Mouse (Mus musculus) testis, adult 2 months (tissue): ENCODE measurements at regions not wholly inside any gene's neighbourhood (a gene's known extent, or its start where the extent isn't known, plus 50 kb on each side); places are given as distances from the start of the nearest gene placed in this dataset.

Source experiments
- H3K27ac ChIP-seq: fragments of 200-500 bp; 2 replicates; pipeline ENCODE4 v1.5.1; 2012; ENCODE audit warnings: low read depth, low read length; ENCODE audit not compliant: control insufficient read depth, insufficient read depth
- H3K27me3 ChIP-seq: fragments of 200-500 bp; 2 replicates; pipeline ENCODE4 v1.6.1; 2012; ENCODE audit warnings: mild to moderate bottlenecking, low read length, moderate library complexity; ENCODE audit not compliant: control insufficient read depth, insufficient read depth
- H3K36me3 ChIP-seq: fragments of 200-500 bp; 2 replicates; pipeline ENCODE4 v1.6.1; 2012; ENCODE audit warnings: mild to moderate bottlenecking, low read length; ENCODE audit not compliant: control insufficient read depth, insufficient read depth
- H3K4me1 ChIP-seq: fragments of 200-500 bp; 2 replicates; pipeline ENCODE4 v1.6.1; 2012; ENCODE audit warnings: low read length; ENCODE audit not compliant: control insufficient read depth, insufficient read depth
- H3K4me3 ChIP-seq: fragments of 200-500 bp; 2 replicates; pipeline ENCODE4 v1.5.1; 2012; ENCODE audit warnings: low read depth, mild to moderate bottlenecking, low read length, moderate library complexity, mixed read lengths; ENCODE audit not compliant: control insufficient read depth
- CTCF ChIP-seq: fragments of 200-500 bp; IDR thresholded peaks from 2 replicates; pipeline ENCODE4 v1.5.1; 2012; ENCODE audit warnings: low read depth, mild to moderate bottlenecking, inconsistent platforms, low read length, moderate library complexity; ENCODE audit not compliant: control insufficient read depth, insufficient read depth, insufficient replicate concordance
- POLR2A ChIP-seq: fragments of 200-500 bp; IDR thresholded peaks from 2 replicates; pipeline ENCODE4 v1.6.1; 2012; ENCODE audit warnings: low read depth, mild to moderate bottlenecking, inconsistent platforms, low read length, moderate library complexity; ENCODE audit not compliant: control insufficient read depth

DNA sequence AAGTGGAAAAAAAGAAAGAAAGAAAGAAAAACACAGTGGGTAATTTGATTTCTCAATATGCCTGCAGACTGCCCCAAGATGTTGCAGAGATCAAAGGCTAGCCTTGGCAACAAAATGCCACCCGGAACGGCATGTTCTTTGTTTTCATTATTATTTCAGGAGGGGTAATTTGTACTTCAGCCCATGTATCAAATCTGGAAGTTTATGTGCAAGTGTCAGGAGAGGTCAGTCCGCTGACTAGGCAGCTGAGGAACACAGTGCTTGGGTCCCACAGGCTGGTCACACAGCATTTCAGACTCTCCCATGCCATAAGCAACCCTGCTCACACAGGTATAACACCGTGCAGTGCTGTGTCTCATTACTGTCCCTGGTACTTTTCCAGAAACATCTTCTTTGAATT is 99.2 kb downstream of the Tex36 start:
- Histone ChIP-seq H3K36me3 (no peaks in the 10 kb centered on the region), H3K27me3 (no peaks in the 10 kb centered on the region), H3K4me1 (no peaks in the 10 kb centered on the region), H3K4me3 (no peak overlapping the region), H3K27ac (no peak overlapping the region)
- TF ChIP-seq POLR2A = no peak
- TF ChIP-seq CTCF = no peak

GRCm38 (mm10) chr7:133497551-133497950 is 104.4 kb downstream of the Tex36 start:
- Histone ChIP-seq H3K4me1 (no peaks in the 10 kb centered on the region), H3K4me3 (no peak overlapping the region), H3K27ac (no peak overlapping the region), H3K27me3 (no peaks in the 10 kb centered on the region), H3K36me3 (no peaks in the 10 kb centered on the region)
- TF ChIP-seq CTCF (no peak), POLR2A (no peak)

DNA sequence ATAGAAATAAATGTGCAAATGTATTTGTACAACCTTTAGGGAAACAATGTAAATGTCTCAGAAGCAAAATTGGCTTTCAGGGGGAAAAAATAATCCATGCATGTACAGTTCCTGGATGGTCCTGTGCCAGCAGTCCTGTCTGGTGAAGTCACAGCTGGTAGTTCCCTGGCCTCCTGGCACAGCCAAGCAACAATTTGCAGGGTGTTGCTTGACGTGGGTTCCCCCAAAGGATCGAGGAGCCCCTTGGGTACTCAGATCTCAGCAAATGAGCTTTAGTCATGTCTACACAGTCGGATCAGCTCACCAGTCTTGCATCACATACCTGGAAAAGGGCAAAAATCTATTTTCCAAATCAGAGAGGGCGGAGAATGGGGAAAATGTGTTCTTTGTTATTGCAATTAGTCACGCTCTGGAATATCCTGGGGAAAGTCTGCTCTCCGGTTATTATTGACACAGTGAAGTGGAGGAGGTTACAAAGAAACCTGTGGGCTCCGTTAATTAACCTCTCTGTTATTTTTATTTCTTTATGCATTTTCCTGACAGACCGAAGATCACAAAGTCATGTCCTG is 106.9 kb downstream of the Tex36 start:
- TF ChIP-seq CTCF (no peak), POLR2A (no peak)
- no peaks in the 10 kb centered on the region for H3K4me1 ChIP-seq
- no peak overlapping the region for H3K27ac ChIP-seq
- no peaks in the 10 kb centered on the region for H3K27me3 ChIP-seq
- H3K36me3 ChIP-seq = no peaks in the 10 kb centered on the region
- no peak overlapping the region for H3K4me3 ChIP-seq

DNA sequence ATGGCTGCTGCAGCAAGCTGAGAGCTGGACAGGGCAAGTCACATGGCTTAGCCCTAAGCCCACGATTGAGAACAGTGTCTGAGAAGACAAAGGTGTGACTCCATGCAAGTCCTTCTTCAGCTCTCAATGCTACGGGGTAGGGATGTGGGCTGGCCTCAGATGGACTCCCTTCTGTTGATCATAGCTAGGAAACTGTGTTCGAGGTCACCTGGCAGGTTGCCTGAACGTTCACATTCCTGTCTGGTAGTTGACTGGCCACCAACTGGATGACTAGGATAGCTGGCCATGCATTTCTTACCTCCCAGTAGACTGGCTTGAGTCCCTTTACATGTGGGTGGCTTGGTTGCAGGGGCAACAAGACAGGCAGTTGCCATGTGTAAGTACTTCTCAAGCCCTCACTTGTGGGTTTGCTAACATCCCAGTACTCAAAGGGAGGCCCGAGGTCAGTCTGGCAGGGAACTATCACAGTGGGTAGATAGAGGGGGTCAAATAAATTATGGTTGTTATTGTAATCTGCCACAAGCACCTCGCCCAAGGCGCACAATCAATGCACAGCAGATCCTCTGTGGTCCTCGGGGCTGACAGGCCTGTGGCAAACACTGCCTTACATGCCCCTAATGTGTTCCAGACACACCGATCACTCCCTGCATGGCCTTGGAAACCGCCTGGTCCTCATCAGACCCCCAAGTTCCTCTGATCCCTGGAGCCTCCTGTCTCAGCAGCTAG is 107.5 kb downstream of the Tex36 start:
- H3K4me1 ChIP-seq = no peaks in the 10 kb centered on the region
- TF ChIP-seq CTCF = no peak
- TF ChIP-seq POLR2A = no peak
- H3K27ac ChIP-seq = no peak overlapping the region
- H3K36me3 ChIP-seq = no peaks in the 10 kb centered on the region
- H3K4me3 ChIP-seq = no peak overlapping the region
- H3K27me3 ChIP-seq = no peaks in the 10 kb centered on the region

DNA sequence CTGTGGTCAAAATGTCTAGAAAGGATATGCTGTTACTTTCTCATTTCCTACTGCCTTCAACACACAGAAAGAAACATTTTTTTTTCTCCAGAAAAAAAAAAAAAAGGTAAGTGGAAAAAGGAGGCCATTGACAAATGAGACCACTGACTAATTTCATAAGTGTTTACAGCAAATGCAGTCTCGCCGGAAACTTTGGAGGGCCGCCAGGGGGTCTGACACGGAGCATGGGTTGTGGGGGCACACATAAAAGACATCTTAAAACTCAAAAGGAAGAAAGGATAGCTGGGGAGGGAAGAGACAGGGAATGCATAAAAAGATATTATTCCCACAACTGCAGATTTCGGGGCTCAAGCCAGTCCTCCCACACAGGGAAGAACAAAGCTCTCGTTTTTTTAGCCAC is 109.3 kb downstream of the Tex36 start:
- no peaks in the 10 kb centered on the region for H3K36me3 ChIP-seq
- H3K27me3 ChIP-seq = no peaks in the 10 kb centered on the region
- no peaks in the 10 kb centered on the region for H3K4me1 ChIP-seq
- H3K27ac ChIP-seq = no peak overlapping the region
- TF ChIP-seq POLR2A (no peak), CTCF (no peak)
- no peak overlapping the region for H3K4me3 ChIP-seq

- Histone ChIP-seq H3K27me3 (no peaks in the 10 kb centered on the region), H3K4me1 (no peaks in the 10 kb centered on the region), H3K27ac (no peak overlapping the region), H3K4me3 (no peak overlapping the region), H3K36me3 (no peaks in the 10 kb centered on the region)
- no peak for TF ChIP-seq CTCF
Observed at GRCm38 (mm10) chr7:133487887-133488630, 113.9 kb downstream of the Tex36 start.

DNA sequence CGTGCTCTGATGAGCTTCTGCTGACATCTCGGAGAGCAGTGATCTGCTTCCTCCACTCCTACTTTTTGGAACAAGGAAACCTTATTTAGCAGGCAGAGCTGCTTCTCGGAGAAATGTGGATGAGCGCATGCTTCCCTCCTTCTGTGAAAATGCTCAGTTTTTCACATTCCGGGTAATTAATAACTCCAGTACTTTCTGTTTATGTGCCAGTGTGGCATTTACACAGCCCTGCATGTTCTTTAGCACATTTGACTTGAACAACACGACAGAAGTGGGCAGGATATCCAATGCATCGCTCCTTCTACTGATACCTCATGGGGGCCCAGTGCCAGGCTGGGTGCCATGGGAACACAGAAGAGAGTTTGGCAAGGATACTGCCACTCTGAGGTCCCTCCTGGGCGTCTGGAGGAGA is 117.5 kb downstream of the Tex36 start:
- Histone ChIP-seq H3K4me3 (no peak overlapping the region), H3K27ac (no peak overlapping the region), H3K4me1 (no peaks in the 10 kb centered on the region), H3K36me3 (no peaks in the 10 kb centered on the region), H3K27me3 (no peaks in the 10 kb centered on the region)
- no peak for TF ChIP-seq POLR2A
- no peak for TF ChIP-seq CTCF
